Mouse (Mus musculus) lung, postnatal 25 days (tissue): ENCODE results near the gene Trpm5.

Experiments used
- DNase-seq: peaks from one replicate; pipeline ENCODE4 v3.0.0; 2022; ENCODE audit warnings: low spot score

Trpm5 gene

DNA sequence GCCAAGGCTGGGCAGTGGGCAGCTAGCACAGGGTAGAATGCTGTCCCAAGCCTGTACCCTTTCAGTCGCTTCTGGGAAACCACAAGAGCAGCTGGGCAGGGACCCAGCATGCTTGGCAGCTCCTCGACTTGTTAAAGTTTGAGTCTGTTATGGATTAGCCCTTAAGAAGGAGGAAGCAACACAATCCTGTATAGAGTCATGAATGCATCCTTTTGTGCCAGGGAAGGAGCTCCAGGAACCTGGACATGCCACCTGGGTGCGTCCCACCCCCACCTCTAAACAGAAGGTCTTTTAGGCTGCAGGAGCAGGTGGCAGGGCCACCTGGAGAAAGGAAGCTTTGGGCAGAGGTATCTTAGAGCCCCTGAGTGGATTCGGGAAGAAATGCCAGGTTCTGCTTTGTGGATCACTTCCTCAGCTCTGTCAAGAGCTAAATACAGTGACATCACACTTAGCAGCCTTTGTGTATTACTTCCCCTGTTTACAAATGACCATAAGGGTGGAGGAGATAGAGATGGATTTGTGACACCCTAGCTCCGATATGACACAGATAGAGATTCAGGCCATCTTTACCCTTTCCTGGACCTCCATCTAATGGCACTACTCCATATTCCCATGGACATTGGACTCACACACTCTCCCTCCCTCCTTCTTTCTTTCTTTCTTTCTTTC, 35.1 kb downstream of the Trpm5 start:
- peak; percentile 55 for DNase-seq

DNA sequence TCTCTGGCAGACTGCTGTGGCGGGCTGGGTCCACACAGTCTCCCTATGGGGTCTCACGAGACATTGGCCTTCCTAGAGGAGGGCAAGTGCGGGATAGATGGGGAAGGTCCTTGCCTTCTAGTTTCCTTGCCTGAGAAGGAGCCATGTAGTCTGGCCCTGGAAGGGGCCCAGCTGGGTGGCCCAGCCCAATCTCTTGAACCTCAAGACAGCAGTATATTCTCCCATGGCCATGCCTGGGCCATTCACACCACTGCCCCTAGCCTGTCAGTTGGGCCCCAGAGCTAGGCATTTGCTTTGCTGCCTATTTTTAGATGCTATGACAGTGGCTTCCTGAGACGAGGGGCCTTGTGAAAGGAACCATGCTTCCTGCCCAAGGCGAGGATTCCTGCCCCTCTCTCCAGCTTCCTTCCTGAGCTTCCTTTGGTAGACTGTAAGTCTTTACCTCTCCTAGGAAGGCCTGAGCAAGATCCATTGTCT, 36.2 kb downstream of the Trpm5 start:
- DNase-seq = peak; percentile 27

- no peak for DNase-seq
Measured at GRCm38 (mm10) chr7:143057667-143058220, 36.7 kb downstream of the Trpm5 start.

DNA sequence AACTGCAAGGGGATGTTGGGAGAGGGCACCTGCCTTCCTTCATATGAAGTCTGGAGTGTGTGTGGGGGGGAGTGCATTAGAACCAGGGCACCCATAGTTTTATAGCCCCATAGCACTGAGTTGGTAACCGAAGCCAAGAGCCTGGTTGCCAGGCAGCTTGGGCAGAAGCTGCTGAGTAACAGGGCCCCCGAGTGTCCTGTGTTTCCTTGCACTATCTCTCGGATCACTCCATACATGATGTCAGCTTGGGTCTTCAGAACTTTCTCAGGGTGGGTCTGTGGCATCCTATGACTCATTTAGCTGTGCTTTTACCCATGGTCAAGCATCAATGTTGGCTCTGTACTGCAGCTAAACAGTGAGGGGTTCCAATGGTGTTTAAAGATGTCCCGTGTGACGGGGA, 37.4 kb downstream of the Trpm5 start:
- DNase-seq = no peak

GRCm38 (mm10) chr7:143055499-143056186, 38.8 kb downstream of the Trpm5 start:
- no peak for DNase-seq

DNA sequence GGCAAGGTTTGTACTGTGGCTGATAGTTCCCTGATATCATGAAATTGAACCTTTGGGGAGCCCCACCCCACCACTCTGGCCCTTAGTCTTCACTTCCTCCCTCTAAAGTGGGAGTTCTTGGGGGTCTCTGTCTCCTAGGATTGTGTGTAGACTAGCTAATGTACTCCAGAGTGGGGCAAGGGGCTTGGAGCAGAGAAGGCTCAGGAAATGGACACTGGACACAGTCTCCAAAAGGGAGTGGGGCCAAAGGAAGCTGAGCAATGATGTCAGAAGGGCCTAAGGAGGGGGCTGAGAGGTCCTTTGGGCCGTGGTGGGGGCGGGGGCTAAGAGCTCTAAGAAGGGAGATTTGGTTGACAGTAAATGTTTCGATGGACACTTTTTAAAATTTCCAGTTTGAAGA, 39.4 kb downstream of the Trpm5 start:
- no peak for DNase-seq

DNA sequence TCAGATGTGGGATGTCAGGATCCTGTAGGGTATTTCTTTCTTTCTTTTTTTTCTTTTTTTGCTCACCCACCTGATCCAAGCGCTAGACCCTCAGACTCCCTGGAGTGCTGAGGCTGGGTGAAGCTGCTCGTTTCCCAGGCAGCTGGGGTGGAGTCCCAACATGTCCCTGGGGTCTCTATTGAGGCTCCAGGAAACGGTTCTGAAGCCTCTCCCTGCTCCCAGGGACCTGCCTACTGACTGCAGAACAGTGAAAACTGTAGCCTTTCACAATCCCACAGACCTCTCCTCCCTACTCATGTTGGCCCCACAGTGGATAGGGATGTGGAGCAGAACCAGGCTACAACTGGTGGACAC, 39.9 kb downstream of the Trpm5 start:
- no peak for DNase-seq

DNA sequence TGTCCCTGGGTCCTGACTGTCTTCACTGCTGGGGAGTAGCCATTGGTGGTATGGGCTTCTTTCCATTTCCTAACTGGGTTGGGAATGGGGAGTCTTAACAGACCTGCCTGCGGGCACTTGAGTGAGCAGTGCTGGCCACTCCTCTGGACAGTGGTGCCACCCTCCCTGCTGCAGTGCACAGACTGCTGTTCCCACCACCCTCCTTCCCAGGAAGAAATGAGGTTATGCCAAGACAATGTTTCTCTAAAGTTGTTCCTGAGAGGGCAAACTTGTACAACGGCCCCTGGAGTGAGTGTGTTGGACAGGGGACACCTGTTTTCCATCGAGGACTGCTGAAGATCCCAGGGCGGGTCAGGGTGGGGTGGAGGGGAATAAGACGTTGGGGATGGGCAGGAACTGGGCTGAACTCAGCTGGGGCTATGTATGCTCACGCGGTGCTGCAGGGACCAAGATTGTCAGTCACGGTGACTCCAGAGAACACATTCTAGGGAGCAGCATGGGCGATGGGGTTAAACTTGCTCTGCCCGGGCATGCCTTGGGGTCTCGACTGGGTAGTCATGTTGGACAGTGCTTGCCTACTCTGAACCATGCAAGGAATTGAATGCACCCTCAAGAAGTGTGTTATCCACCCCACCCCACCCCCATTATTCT, 40.4 kb downstream of the Trpm5 start:
- DNase-seq = no peak

DNA sequence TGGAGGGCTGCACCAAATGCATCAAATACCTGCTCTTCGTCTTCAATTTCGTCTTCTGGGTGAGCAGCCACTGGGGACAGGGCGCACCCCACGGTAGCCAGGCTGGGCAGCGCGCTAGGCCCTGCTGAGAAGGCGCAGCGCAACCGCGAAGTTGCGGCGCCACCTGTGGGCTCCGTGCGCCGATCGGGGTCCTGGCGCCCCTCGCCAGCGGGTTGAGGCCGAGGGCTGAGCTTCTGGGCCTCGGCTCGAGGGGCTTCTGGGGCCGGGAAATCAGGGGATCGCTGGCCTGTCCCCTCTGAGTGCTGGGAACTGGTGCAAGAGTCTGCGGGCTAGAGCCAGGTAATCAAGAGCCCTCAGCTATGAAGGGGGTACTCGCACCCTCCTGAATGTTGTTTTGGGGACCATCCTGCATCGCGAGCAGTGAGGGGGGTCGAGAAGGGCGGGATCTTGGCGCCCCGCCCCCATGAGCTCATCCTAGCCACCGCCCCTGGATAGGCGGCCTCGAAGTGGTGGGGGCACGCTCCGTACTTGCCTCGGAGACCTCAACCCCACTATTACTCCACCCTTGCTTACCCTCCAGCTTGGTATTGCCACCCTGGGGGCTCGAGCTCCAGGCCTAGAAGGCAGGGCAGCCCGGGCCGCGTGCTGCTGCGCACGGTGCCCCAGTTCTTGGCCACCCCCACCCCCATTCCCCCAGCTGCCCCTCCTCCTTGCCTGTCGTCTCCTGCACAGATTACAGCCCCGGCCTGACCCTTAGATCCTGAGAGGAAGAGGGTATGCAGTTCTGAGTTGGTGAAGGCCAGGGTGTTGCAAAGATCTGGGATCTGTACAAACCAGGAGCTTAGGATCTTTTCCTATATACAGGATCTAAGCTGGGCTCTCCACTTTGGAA, 41.2 kb downstream of the Trpm5 start:
- DNase-seq = peak; percentile 49

DNA sequence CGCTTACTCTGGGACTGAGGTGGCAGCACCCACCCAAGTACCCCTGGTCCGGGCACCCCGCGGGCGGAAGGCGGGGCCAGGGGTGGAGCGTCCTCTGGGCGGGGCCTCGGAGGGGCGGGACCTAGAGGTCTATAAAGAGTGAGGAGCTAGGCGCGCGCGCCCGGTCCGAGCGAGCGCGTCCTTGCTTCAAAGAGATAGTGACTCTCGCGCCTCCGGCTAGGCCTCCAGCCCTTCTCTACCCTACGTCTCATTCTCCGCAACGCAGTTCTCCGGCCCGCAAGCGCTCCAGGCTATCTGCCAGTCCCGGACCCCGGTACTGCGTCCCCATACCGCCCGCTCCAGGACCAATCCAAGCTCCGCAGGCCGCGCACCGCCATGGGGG, 41.8 kb downstream of the Trpm5 start, which contains the start of gene Cd81:
TSS of gene Cd81 (plus strand) at position 114 of the 382 bp plus-strand sequence.
- DNase-seq = peak; percentile 83

DNA sequence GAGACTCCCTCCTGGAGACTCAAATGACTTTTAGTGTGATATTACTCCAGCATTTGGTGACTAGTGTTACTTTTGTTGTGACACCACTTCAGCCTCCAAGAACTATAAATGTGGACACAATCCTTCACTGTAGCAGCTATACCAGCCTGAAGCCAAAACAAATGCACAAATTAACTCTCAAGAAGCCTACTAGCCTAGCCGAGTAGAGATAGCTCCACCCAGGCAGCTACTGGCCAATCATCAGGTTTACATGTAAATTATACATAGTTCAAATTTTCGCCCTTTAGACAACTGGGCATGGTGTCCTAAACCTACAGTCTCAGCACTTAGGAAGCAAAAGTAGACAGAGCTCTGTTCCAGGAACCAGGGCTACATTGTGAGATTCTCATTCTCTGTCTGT, 43.1 kb downstream of the Trpm5 start:
- DNase-seq = no peak

GRCm38 (mm10) chr7:143049841-143050816, 44.3 kb downstream of the Trpm5 start:
- peak; percentile 55 for DNase-seq

DNA sequence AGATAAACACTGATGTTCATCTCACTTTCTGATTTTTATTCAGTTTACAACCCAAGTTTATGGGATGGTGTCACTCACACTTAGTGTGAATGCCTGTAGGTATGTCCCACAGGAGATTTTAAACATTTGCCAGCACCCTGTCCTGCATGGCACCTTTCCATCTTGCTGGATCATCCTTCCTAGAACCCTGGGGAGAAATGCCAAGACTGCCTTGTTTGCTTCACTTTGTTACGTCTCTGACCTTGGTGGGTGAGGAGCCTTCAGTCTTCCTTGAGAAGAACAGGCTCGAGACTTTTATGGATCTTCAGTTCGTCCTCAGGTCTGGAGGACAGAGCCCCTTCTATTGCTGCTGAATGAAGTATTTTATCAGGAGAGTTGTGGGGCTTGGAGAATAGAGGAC, 45.1 kb downstream of the Trpm5 start:
- DNase-seq = no peak

- DNase-seq = no peak
Measured at GRCm38 (mm10) chr7:143046358-143046757, 48.1 kb downstream of the Trpm5 start.

DNA sequence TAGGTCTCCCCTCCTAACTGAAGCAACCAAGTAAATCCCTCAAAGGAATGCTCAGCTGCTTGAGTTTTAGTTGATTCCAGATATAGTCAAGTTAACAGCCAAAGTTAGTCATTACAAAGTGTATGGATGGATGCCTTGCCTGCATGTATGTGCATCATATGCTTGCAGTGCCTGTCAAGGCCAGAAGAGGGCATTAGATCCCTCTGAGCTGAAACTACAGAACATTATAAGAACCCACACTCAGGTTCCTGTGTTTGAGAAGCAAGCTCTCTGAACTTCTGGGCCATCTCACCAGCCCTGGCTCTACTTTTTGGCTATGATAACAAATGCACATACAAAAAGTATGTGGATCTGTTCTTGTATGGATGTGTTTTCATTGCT, 49.6 kb downstream of the Trpm5 start:
- DNase-seq = no peak

- DNase-seq = no peak
Measured at GRCm38 (mm10) chr7:143044049-143044825, 50.2 kb downstream of the Trpm5 start.

- no peak for DNase-seq
Measured at GRCm38 (mm10) chr7:143042897-143043300, 51.5 kb downstream of the Trpm5 start.

DNA sequence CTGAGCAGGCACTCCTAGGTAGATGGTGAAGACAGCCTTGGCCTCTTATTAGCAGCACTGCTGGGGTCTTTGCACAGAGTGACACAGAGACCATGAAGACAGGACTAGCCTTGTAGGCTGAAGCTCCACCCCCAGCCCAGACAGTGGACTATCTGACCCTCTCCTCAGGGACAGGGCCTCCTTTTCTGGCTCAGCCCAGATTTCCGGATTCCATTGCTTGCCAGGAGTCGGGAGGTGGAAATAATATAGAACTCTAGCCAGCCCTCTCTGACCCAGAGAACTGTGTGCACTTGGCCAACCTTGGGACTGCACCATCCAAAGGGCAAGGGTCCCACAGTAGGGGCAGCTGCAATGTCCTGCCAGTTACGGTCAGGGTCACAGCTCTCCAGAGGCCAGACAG, 52.4 kb downstream of the Trpm5 start:
- peak; percentile 67 for DNase-seq

DNA sequence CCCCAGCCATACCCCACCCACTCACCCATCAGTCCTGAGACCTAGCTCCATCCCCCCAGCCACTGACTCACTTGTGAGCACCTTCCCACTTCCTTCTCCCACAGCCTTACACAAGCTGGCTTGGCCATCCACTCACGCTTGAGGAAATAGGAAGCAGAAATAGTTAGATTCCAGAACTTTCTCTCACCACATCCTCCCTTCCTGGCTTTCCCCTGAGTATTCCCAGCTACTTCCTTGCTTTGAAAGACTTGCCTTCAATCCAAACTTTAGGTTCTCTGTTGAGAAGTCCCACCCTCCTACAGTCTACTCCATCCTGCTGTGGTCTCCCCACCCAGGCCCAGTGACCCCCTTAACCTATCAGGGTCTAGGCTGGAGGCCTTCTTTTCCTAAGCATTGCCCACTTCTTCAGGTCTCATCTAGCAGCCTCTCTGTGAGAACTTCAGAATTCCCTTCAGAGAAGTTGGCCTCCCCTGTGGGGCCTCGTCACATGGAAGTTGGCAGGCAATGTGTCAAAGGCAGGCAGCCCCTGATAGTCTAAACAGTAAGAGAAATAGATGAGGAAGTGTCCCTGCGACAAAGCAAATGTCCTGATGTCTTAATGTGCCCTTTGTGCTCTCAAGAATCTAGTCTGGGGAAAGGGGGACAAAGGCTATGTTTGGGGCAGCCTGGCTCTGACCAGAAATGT, 53.2 kb downstream of the Trpm5 start:
- DNase-seq = no peak
